Mouse (Mus musculus): Measurements from ENCODE around the gene Fgd5. TPM values are rescaled to one million over a fixed set of nuclear protein-coding genes. Genes with fewer than 3 reads are reported as not detected.

Fgd5 gene
- not detected for polyA plus RNA-seq (2017; shearing (Covaris generic))

GRCm38 (mm10) chr6:91978371-91979300, at the start of gene Fgd5:
TSS of gene Fgd5 (plus strand) at chr6:91978878.

GRCm38 (mm10) chr6:92091130-92091591, 112.5 kb downstream of the Fgd5 start, which contains the start of gene Nr2c2:
TSS of gene Nr2c2 (plus strand) at chr6:92091390.

Other genes with a start within 250 kb of the Fgd5 start
- not detected for gene Grip2, start 151.6 kb upstream of the Fgd5 start, polyA plus RNA-seq (2017; shearing (Covaris generic))
- gene Ccdc174, start 100.8 kb upstream of the Fgd5 start, polyA plus RNA-seq (2017; shearing (Covaris generic)): 22.0 TPM
- not detected for gene 4930590J08Rik, start 76.1 kb upstream of the Fgd5 start, polyA plus RNA-seq (2017; shearing (Covaris generic))
- gene Nr2c2, start 112.5 kb downstream of the Fgd5 start, polyA plus RNA-seq (2017; shearing (Covaris generic)): 79.7 TPM
- gene Mrps25, start 205.2 kb downstream of the Fgd5 start, polyA plus RNA-seq (2017; shearing (Covaris generic)): 27.6 TPM
- 17.2 TPM for gene Rbsn, start 236.0 kb downstream of the Fgd5 start, polyA plus RNA-seq (2017; shearing (Covaris generic))

Data from effector memory CD4-positive, alpha-beta T cell, adult 5 months (primary cell).